Mouse (Mus musculus) heart, adult 2 months (tissue): ENCODE data around the gene Mat2a. TPM values are rescaled to one million over a fixed set of nuclear protein-coding genes. Genes with fewer than 3 reads are reported as not detected.
"Not testable (repeated sequence)": the region's sequence is repeated elsewhere in the genome, so short reads cannot be mapped to it uniquely, and the experiment has no call there.

Experiments used
- DNase-seq, 2 experiments: peaks; one replicate each; pipeline ENCODE4 v3.0.0; 2021
- H3K27ac ChIP-seq: fragments of 200-600 bp; 2 replicates; pipeline ENCODE4 v1.8.1; 2022
- H3K27me3 ChIP-seq: fragments of 200-500 bp; 2 replicates; pipeline ENCODE4 v1.6.1; 2012; ENCODE audit warnings: mild to moderate bottlenecking, low read length, inconsistent platforms, mixed read lengths; ENCODE audit not compliant: control insufficient read depth, insufficient read depth
- H3K36me3 ChIP-seq: fragments of 200-500 bp; 2 replicates; pipeline ENCODE4 v1.6.1; 2012; ENCODE audit warnings: low read length, inconsistent platforms; ENCODE audit not compliant: control insufficient read depth, insufficient read depth
- H3K4me1 ChIP-seq: fragments of 200-500 bp; 2 replicates; pipeline ENCODE4 v1.6.1; 2011; ENCODE audit warnings: low read length; ENCODE audit not compliant: control insufficient read depth, insufficient read depth
- H3K4me3 ChIP-seq: fragments of 200-600 bp; 2 replicates; pipeline ENCODE4 v1.8.1; 2022
- H3K79me2 ChIP-seq: fragments of 200-500 bp; replicated peaks from 2 replicates; pipeline ENCODE4 v1.6.1; 2012; ENCODE audit warnings: mild to moderate bottlenecking, inconsistent platforms, low read length, moderate library complexity, mixed read lengths; ENCODE audit not compliant: control insufficient read depth, insufficient read depth
- H3K9ac ChIP-seq: fragments of 200-500 bp; 2 replicates; pipeline ENCODE4 v1.6.1; 2012; ENCODE audit warnings: low read depth, mild to moderate bottlenecking, control low read depth, inconsistent platforms, low read length, mixed read lengths
- CTCF ChIP-seq: fragments of 200-600 bp; IDR thresholded peaks from 2 replicates; pipeline ENCODE4 v1.8.1; 2022; ENCODE audit warnings: antibody characterized with exemption, mild to moderate bottlenecking, moderate library complexity
- EP300 ChIP-seq: fragments of 200-500 bp; IDR thresholded peaks from 2 replicates; pipeline ENCODE4 v1.6.1; 2011; ENCODE audit warnings: low read depth, low read length, control low read depth; ENCODE audit not compliant: insufficient read depth
- POLR2A ChIP-seq: fragments of 200-500 bp; IDR thresholded peaks from 2 replicates; pipeline ENCODE4 v1.6.1; 2011; ENCODE audit warnings: mild to moderate bottlenecking, low read depth, low read length, control low read depth; ENCODE audit not compliant: insufficient read depth
- WGBS: fragments of 180-500 bp; shearing (Covaris S2); methylation state at CpG from one replicate; pipeline ENCODE4 v1.1.7; 2018; 5-methylcytosine and 5-hydroxymethylcytosine counted together
- intact Hi-C: fragments of 180-260 bp; cut with DNase I; formaldehyde crosslinking; loops from one replicate; pipeline ENCODE4 v1.15.1; 2025
- polyA plus RNA-seq: library from polyadenylated mRNA; depleted of rRNA; stranded (reverse); fragments of >200 nt; gene quantifications from 2 replicates; pipeline ENCODE4 v1.2.3, GENCODE M21; 2012
- total RNA-seq, 2 experiments: library from RNA; stranded (reverse); gene quantifications; 2 replicates each; pipeline ENCODE4 v1.2.3; 2021

Mat2a gene
- total and polyA plus RNA-seq, 3 experiments: 93.0 to 151 (median 129) TPM

GRCm38 (mm10) chr6:72482156-72482555 lies 42.8 kb upstream of the Mat2a start:
- Histone ChIP-seq H3K36me3 (no peaks in the 10 kb centered on the region), H3K4me1 (peaks cover 3% of the 10 kb centered on the region), H3K79me2 (no peaks in the 10 kb centered on the region), H3K27ac (no peak overlapping the region), H3K27me3 (no peaks in the 10 kb centered on the region), H3K9ac (no peak overlapping the region), H3K4me3 (no peak overlapping the region)
- TF ChIP-seq EP300 (no peak), CTCF (no peak), POLR2A (no peak)
- 63% methylated on average over 2 of the region's 2 CpGs for WGBS
- DNase-seq: no peak
- intact Hi-C loops: no loop called here

GRCm38 (mm10) chr6:72480422-72480702 lies 41.0 kb upstream of the Mat2a start:
- 56% methylated on average over 2 of the region's 2 CpGs for WGBS
- intact Hi-C loops: no loop called here
- Histone ChIP-seq H3K27me3 (no peaks in the 10 kb centered on the region), H3K4me3 (no peak overlapping the region), H3K27ac (no peak overlapping the region), H3K79me2 (no peaks in the 10 kb centered on the region), H3K36me3 (no peaks in the 10 kb centered on the region), H3K4me1 (peaks cover 3% of the 10 kb centered on the region), H3K9ac (no peak overlapping the region)
- TF ChIP-seq CTCF (no peak), POLR2A (no peak), EP300 (no peak)
- no peak for DNase-seq

GRCm38 (mm10) chr6:72479645-72480421 lies 40.5 kb upstream of the Mat2a start:
- Histone ChIP-seq H3K79me2 (no peaks in the 10 kb centered on the region), H3K4me3 (no peak overlapping the region), H3K27ac (no peak overlapping the region), H3K4me1 (peaks cover 3% of the 10 kb centered on the region), H3K9ac (no peak overlapping the region), H3K36me3 (no peaks in the 10 kb centered on the region), H3K27me3 (no peaks in the 10 kb centered on the region)
- intact Hi-C loops: no loop called here
- WGBS: 78% methylated on average over 12 of the region's 12 CpGs
- no peak for DNase-seq
- no peak for TF ChIP-seq CTCF
- TF ChIP-seq POLR2A: no peak
- TF ChIP-seq EP300: no peak

GRCm38 (mm10) chr6:72478691-72479090 lies 39.3 kb upstream of the Mat2a start:
- H3K27me3 ChIP-seq, H3K27ac ChIP-seq, H3K9ac ChIP-seq, H3K4me1 ChIP-seq, H3K79me2 ChIP-seq, intact Hi-C loops, DNase-seq, H3K36me3 ChIP-seq, H3K4me3 ChIP-seq: not testable (repeated sequence)
- 86% methylated on average over 3 of the region's 3 CpGs for WGBS

- Histone ChIP-seq H3K27ac (no peak overlapping the region; the same call in 1 of the 2 replicates), H3K4me3 (no peak overlapping the region), H3K36me3 (no peaks in the 10 kb centered on the region), H3K27me3 (no peaks in the 10 kb centered on the region), H3K4me1 (peaks cover 12% of the 10 kb centered on the region), H3K9ac (no peak overlapping the region), H3K79me2 (no peaks in the 10 kb centered on the region)
- WGBS: 51% methylated on average over 3 of the region's 3 CpGs
- TF ChIP-seq CTCF (no peak), EP300 (no peak), POLR2A (no peak)
- peak in 1 of 2 experiments; percentile 40 for DNase-seq
- intact Hi-C loops: no loop called here
These were observed 38.3 kb upstream of the Mat2a start for GRCm38 (mm10) chr6:72477621-72478020.

GRCm38 (mm10) chr6:72476836-72477235 lies 37.5 kb upstream of the Mat2a start:
- DNase-seq: no peak
- no peaks in the 10 kb centered on the region for H3K27me3 ChIP-seq
- no peaks in the 10 kb centered on the region for H3K79me2 ChIP-seq
- H3K27ac ChIP-seq: no peak overlapping the region; the same call in 1 of the 2 replicates
- no peaks in the 10 kb centered on the region for H3K36me3 ChIP-seq
- TF ChIP-seq CTCF (no peak), POLR2A (no peak), EP300 (no peak)
- intact Hi-C loops: no loop called here
- no peak overlapping the region for H3K9ac ChIP-seq
- H3K4me1 ChIP-seq: peaks cover 12% of the 10 kb centered on the region
- H3K4me3 ChIP-seq: no peak overlapping the region
- WGBS: 93% methylated on average over 5 of the region's 5 CpGs
